Mouse (Mus musculus): Measurements from ENCODE around the gene Cish. TPM values are rescaled to one million over a fixed set of nuclear protein-coding genes. Genes with fewer than 3 reads are reported as not detected.
A peak's percentile ranks its signal among the peaks of the same experiment; 100 is the strongest.

Cish gene
- total and polyA plus RNA-seq, 3 experiments, result 10.0 to 24.5 TPM; not detected in 1

DNA sequence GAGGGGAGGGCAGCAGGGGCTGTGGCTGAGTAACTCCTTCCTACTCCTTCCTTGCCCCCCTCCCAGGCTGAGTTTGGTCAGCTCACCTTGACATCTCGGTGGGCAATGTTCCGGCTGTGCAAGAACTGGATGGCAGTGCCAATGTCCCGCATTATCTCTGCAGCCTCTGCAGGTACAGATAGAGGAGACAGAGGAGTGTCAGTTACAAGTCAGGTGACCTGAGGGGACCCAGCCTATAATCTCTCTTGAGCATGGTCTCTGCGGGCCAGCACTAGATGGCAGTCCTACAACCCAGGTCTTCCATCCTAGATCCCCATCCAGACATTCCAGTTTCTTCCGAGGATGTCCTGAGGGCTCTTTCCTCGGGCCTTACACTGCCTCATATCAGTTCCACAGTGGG, 34.0 kb upstream of the Cish start (continued):
- TF ChIP-seq CHD2 (IDR thresholded peaks at IDR 0.05; ENCODE audit: low read length) (no peak), RAD21 (IDR thresholded peaks at IDR 0.05; ENCODE audit: low read depth, low read length) (no peak), ZKSCAN1 (IDR thresholded peaks at IDR 0.05; ENCODE audit: low read depth, low read length) (no peak), POLR2A (IDR thresholded peaks at IDR 0.05; ENCODE audit: control insufficient read depth in 1 of 2, insufficient read depth in 1 of 2, low read depth in 1 of 2, low read length in 2 of 2, poor library complexity in 1 of 2) (no peak), TAL1 (IDR thresholded peaks at IDR 0.05; ENCODE audit: low read length) (no peak), RCOR1 (IDR thresholded peaks at IDR 0.05; ENCODE audit: low read depth, low read length) (no peak), EP300 (IDR thresholded peaks at IDR 0.05; ENCODE audit: low read depth in 1 of 2, low read length in 2 of 2) (peak; percentile 40 to 68; a peak in 2 of 4 replicates), ELF1 (IDR thresholded peaks at IDR 0.05; ENCODE audit: low read depth, low read length) (no peak), ZNF384 (IDR thresholded peaks at IDR 0.05; ENCODE audit: low read depth, low read length) (no peak), JUND (IDR thresholded peaks at IDR 0.05; ENCODE audit: low read depth, low read length) (no peak), USF2 (IDR thresholded peaks at IDR 0.05; ENCODE audit: borderline replicate concordance in 1 of 2, insufficient read depth in 1 of 2, low read depth in 1 of 2, low read length in 2 of 2) (no peak)

DNA sequence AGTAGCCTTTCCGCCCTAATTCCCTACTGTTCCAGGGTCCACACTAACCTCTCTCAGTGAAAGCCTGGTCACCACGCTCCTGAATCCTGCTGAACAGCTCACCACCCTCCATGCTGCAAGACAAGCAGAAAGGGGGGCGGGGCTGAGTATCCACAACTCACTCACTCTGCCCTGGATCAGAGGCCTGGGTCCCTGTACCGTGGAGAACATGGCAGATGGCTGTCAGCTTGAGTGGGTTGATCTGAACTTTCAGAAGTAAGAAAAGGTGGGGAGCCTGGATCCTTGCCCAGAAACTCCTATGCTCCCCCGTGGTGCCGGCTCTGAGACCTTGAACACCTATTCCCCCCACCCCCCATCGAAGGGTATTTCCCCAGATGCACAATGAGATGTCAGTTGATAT, 33.5 kb upstream of the Cish start:
- DNase-seq (ENCODE audit: low read depth, low spot score), result no peak
- Histone ChIP-seq H3K27me3 (ENCODE audit: control insufficient read depth in 1 of 2, insufficient read depth in 2 of 2, low read length in 2 of 2) (no peaks in the 10 kb centered on the region), H3K27ac (ENCODE audit: control insufficient read depth, low read depth, low read length) (no peak overlapping the region), H3K4me3 (ENCODE audit: control insufficient read depth in 1 of 2, insufficient read depth in 1 of 2, low read depth in 2 of 2, low read length in 2 of 2) (no peak overlapping the region), H3K4me1 (ENCODE audit: control insufficient read depth in 1 of 2, insufficient read depth in 2 of 2, low read length in 2 of 2) (peaks cover 24 to 37% of the 10 kb centered on the region in 2 experiments), H3K9ac (ENCODE audit: control insufficient read depth, low read depth, low read length, poor library complexity, severe bottlenecking) (no peak overlapping the region), H3K79me2 (ENCODE audit: control insufficient read depth, insufficient read depth, low read length, poor library complexity) (no peaks in the 10 kb centered on the region), H3K36me3 (ENCODE audit: control insufficient read depth in 1 of 2, insufficient read depth in 2 of 2, low read length in 2 of 2) (peaks cover 0 to 23% of the 10 kb centered on the region in 2 experiments; a peak in 3 of 4 replicates), H3K9me3 (replicated peaks; ENCODE audit: insufficient read depth, low read length) (no peaks in the 10 kb centered on the region)
- TF ChIP-seq POLR2A (IDR thresholded peaks at IDR 0.05; ENCODE audit: control insufficient read depth in 1 of 2, insufficient read depth in 1 of 2, low read depth in 1 of 2, low read length in 2 of 2, poor library complexity in 1 of 2), result no peak
- no peak for TF ChIP-seq TBP (IDR thresholded peaks at IDR 0.05; ENCODE audit: low read depth, low read length)
- no peak for TF ChIP-seq USF2 (IDR thresholded peaks at IDR 0.05; ENCODE audit: borderline replicate concordance in 1 of 2, insufficient read depth in 1 of 2, low read depth in 1 of 2, low read length in 2 of 2)
- no peak for TF ChIP-seq EP300 (IDR thresholded peaks at IDR 0.05; ENCODE audit: low read depth in 1 of 2, low read length in 2 of 2)
- TF ChIP-seq SMC3 (IDR thresholded peaks at IDR 0.05; ENCODE audit: low read depth, low read length), result no peak
- no peak for TF ChIP-seq GABPA (IDR thresholded peaks at IDR 0.05; ENCODE audit: low read depth, low read length)
- no peak for TF ChIP-seq MAFK (IDR thresholded peaks at IDR 0.05; ENCODE audit: borderline replicate concordance, low read depth, low read length)
- no peak for TF ChIP-seq ZMIZ1 (IDR thresholded peaks at IDR 0.05; ENCODE audit: low read depth, low read length)

DNA sequence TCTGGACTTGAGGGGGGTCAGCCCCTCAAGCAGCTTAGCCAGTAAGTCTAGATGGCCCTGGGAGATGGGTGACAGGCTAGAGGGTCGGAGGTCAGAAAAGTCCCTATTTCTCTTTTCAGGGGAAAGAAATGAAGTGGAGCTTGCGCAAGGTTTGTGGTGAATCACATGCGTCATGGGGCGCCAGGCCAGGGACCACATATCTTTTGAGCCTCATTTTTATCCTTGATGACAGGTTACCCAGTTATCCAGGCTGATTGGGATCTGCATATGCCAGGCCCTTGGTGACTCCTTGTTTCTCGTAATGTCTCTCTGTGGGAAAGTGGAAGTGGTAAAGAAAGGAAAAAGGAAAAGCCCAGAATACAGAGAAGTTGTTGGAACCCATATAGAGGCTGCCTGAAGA, 31.9 kb upstream of the Cish start:
- H3K4me3 ChIP-seq (ENCODE audit: control insufficient read depth in 1 of 2, insufficient read depth in 1 of 2, low read depth in 2 of 2, low read length in 2 of 2), result no peak overlapping the region
- H3K27ac ChIP-seq (ENCODE audit: control insufficient read depth, low read depth, low read length), result no peak overlapping the region
- TF ChIP-seq TCF12 (IDR thresholded peaks at IDR 0.05; ENCODE audit: low read depth, low read length), result peak; percentile 54; the same call in 1 of the 2 replicates
- TF ChIP-seq GATA1 (IDR thresholded peaks at IDR 0.05; ENCODE audit: low read depth, low read length), result 0 out of 2 replicates have a peak, but pooled peaks have one; percentile 26
- peak; percentile 53; the same call in 1 of the 2 replicates for TF ChIP-seq USF1 (IDR thresholded peaks at IDR 0.05; ENCODE audit: low read depth, low read length)
- no peak for TF ChIP-seq MAZ (IDR thresholded peaks at IDR 0.05; ENCODE audit: low read depth, low read length)
- TF ChIP-seq SIN3A (IDR thresholded peaks at IDR 0.05; ENCODE audit: low read length), result peak; percentile 34; the same call in 1 of the 2 replicates
- TF ChIP-seq RCOR1 (IDR thresholded peaks at IDR 0.05; ENCODE audit: low read depth, low read length), result peak; percentile 50; the same call in 1 of the 2 replicates
- no peak for TF ChIP-seq CHD2 (IDR thresholded peaks at IDR 0.05; ENCODE audit: low read length)
- TF ChIP-seq ELF1 (IDR thresholded peaks at IDR 0.05; ENCODE audit: low read depth, low read length), result no peak
- peak; percentile 48; the same call in 1 of the 2 replicates for TF ChIP-seq MXI1 (IDR thresholded peaks at IDR 0.05; ENCODE audit: low read depth, low read length)
- TF ChIP-seq ETS1 (IDR thresholded peaks at IDR 0.05; ENCODE audit: low read depth, low read length), result peak; percentile 48
- TF ChIP-seq EP300 (IDR thresholded peaks at IDR 0.05; ENCODE audit: low read depth in 1 of 2, low read length in 2 of 2), result peak; percentile 34 to 69; a peak in 3 of 4 replicates
- H3K36me3 ChIP-seq (ENCODE audit: control insufficient read depth in 1 of 2, insufficient read depth in 2 of 2, low read length in 2 of 2), result peaks cover 0 to 30% of the 10 kb centered on the region in 2 experiments; a peak in 3 of 4 replicates
- no peaks in the 10 kb centered on the region for H3K27me3 ChIP-seq (ENCODE audit: control insufficient read depth in 1 of 2, insufficient read depth in 2 of 2, low read length in 2 of 2)
- no peak for DNase-seq (ENCODE audit: low read depth, low spot score)
- H3K9ac ChIP-seq (ENCODE audit: control insufficient read depth, low read depth, low read length, poor library complexity, severe bottlenecking), result no peak overlapping the region
- no peaks in the 10 kb centered on the region for H3K9me3 ChIP-seq (replicated peaks; ENCODE audit: insufficient read depth, low read length)
- H3K79me2 ChIP-seq (ENCODE audit: control insufficient read depth, insufficient read depth, low read length, poor library complexity), result no peaks in the 10 kb centered on the region
- peaks cover 33 to 48% of the 10 kb centered on the region in 2 experiments for H3K4me1 ChIP-seq (ENCODE audit: control insufficient read depth in 1 of 2, insufficient read depth in 2 of 2, low read length in 2 of 2)
